Mouse (Mus musculus) spleen, adult 18-20 months (tissue): Measurements from ENCODE around the gene 1700022I11Rik.
A peak's percentile ranks its signal among the peaks of the same experiment; 100 is the strongest.

ENCODE experiments used
- DNase-seq, 2 experiments: peaks; one replicate each; pipeline ENCODE4 v3.0.0; 2022; ENCODE audit warnings: mixed read lengths in 2 of 2

1700022I11Rik gene

GRCm38 (mm10) chr4:43004951-43005350, 35.5 kb downstream of the 1700022I11Rik start:
- no peak for DNase-seq

DNA sequence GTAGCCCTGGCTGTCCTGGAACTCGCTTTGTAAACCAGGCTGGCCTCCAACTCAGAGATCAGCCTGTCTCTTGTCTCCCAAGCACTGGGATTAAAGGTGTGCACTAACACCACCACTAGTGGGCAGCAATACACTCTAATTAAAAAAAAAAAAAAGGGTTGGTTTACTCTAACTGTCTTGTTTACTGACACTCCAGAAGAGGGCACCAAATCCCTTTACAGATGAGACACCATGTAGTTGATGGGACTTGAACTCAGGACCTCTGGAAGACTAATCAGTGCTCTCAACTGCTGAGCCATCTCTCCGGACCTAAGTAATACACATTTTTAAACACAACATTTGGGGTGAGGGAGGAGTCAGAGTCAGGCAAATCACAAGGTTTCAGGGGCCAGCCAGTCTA, 36.4 kb downstream of the 1700022I11Rik start:
- DNase-seq: no peak

DNA sequence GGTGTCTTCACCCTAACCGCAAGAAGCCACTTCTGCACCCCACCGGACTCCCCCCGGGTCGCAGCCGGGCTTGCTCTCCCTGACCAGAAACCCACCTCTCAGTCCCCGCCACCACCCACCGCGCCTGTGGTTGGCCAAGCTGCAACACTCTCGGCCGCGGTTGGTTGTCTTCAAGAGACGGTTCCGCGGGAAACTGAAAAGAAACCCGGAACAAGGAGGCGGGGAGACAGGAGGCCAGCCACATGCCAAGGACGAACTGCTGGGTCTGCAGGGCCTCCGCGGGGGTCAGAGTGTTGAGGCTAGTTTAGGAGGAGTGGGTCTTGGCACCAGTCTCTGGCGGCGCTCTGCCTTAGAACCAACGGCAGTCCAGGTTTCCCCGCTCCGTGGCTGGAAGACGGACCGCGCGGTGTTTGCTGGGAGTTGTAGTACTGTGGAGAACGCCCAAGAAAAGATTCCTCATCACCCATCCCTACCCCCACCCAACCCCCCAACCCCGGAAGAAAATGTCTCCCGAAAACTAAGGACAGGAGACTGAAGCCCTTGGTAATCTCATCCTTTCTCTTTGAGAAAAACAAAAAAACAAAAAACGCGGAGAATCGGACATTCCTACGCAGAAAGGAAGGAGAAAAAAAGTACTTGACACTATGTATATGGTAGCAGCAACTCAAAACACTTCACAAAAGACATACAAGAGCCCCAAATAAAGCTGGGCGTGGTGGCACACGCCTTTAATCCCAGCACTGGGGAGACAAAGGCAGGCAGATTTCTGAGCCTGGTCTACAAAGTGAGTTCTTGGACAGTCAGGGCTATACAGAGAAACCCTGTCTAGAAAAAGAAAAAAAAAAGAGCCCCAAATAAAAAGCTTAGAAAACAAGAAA, 41.0 kb downstream of the 1700022I11Rik start, which contains the start of gene Fancg:
TSS of gene Fancg (minus strand) at position 346 of the 878 bp plus-strand sequence.
- DNase-seq: peak; percentile 70 to 82

- no peak for DNase-seq
These were observed 42.7 kb downstream of the 1700022I11Rik start for GRCm38 (mm10) chr4:43012091-43012490.

- DNase-seq: no peak
These were observed 48.8 kb downstream of the 1700022I11Rik start for GRCm38 (mm10) chr4:43018156-43018555.

DNA sequence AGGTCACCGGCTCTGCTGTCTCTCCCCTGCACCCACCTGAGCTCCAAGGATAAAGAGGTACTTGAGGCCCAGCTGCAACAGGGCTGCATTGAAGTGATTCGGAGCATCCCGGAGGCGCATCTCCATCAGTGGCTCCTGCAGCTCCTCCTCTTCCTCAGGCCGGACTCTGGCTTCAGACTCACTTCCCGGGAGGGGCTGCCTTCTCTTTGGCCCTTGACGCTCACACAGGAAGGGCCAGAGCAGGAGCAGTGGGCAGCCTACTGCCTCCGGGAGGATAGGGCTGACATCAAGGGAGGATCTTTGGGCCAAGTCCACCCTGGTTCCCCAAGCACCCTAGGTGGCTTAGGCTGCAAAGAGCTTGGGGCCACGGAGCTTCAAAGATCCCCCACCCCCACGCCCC, 49.8 kb downstream of the 1700022I11Rik start:
- DNase-seq: no peak

- DNase-seq: no peak
These were observed 50.4 kb downstream of the 1700022I11Rik start for GRCm38 (mm10) chr4:43019641-43020465.

- DNase-seq: no peak
These were observed 51.5 kb downstream of the 1700022I11Rik start for GRCm38 (mm10) chr4:43020876-43021275.

DNA sequence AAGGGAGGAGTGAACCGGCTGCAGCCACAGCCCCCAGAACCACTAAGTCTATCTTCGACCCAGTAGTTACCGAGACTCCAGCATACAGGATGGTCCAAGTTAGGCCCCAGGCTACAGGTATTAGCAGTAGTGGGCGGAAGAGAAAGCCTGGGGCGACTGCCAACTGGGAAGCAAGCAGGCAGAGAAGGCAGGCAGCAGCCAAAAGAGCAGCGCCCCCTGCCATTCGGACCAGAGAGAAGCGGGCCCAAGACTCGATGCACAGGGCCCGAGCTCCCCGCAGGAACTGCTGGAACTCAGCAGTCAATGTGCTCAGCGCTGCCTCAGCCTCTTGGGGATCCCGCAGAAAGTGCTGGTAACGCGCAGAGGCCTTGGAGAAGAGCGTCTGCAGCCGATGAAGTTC, 51.9 kb downstream of the 1700022I11Rik start:
- DNase-seq: no peak

DNA sequence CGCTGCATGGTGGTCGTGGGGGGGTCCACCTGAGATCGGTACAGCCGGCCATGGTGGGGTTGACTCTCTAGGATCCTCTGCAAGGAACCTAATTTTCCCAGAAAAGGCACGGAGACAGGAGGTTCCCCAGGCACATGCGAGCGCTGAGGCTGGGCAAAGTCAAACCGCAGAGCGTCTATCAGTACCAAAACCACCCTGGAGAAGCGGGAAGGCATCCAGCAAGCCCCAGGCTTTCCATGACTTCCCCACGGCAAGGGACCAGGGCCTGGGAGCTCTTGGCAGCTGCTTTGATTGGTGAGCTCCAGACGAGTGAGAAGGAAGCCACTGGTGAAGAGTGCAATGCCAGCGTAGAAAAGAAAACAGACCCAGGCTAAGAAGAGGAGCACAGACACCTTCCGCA, 55.3 kb downstream of the 1700022I11Rik start:
- no peak for DNase-seq

GRCm38 (mm10) chr4:43025084-43025960, 55.9 kb downstream of the 1700022I11Rik start, which contains the start of gene Pigo:
Gene Pigo, minus strand, starts transcription at chr4:43025819.
- peak; percentile 81 to 87 for DNase-seq

DNA sequence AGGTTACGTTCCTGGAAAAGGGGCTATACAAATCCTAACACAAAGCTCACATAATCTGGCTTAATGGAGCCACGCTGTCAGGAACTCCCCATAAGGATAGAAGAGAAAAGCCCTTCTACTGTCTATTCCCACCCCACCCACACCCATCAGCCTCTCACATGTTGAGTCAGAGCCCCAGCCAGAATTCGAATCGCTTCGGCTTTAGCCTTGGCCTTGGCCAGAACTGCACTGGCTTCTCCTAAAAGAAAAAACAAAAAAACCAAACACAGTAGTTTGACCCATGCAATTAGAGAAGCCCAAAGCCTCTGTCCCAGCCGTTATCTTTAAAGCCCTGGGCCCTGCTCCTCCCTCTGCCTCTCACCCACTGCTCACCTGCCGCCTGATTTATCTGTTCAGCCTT, 59.7 kb downstream of the 1700022I11Rik start:
- no peak for DNase-seq

GRCm38 (mm10) chr4:43029749-43030148, 60.3 kb downstream of the 1700022I11Rik start:
- DNase-seq: no peak

DNA sequence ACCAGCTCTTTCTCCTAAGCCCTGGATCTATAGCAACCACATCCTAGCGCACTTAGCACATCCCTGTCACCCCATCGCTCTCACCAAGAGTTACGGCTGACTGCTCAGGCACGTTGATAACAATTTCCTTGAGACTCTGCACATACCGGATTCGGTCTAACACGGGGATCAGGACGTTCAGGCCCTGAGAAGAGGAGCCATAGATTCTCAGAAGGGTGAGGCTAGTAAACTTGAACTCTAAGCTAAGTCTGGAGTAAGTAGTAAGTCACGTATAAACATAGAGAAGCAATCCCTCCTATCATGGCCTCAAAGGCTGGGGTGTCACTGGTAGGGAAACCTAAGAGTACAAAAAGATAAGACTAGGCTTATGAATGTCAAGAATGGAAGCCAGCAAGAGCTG, 60.9 kb downstream of the 1700022I11Rik start:
- DNase-seq: no peak

DNA sequence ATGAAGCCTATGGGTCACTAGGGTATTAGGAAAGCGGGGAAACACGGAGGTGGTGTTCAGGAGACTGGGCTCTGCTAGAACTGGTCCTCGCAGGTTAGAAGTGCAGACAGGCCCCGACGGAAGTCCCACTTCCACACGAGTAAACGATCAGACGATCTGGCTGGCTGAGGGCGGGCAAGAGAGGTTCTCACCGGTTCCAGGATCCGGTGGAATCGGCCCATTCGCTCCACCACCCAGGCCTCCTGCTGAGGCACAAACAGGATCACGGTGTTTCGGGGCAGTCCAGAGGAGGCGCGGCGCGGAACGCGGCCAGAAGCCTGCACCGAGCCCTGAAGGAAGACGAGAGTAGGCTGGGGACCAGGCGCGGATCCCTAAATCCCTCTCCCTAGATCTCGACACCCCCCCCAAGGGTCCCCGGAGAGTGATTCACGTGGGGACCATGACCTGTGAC, 61.4 kb downstream of the 1700022I11Rik start:
- no peak for DNase-seq

DNA sequence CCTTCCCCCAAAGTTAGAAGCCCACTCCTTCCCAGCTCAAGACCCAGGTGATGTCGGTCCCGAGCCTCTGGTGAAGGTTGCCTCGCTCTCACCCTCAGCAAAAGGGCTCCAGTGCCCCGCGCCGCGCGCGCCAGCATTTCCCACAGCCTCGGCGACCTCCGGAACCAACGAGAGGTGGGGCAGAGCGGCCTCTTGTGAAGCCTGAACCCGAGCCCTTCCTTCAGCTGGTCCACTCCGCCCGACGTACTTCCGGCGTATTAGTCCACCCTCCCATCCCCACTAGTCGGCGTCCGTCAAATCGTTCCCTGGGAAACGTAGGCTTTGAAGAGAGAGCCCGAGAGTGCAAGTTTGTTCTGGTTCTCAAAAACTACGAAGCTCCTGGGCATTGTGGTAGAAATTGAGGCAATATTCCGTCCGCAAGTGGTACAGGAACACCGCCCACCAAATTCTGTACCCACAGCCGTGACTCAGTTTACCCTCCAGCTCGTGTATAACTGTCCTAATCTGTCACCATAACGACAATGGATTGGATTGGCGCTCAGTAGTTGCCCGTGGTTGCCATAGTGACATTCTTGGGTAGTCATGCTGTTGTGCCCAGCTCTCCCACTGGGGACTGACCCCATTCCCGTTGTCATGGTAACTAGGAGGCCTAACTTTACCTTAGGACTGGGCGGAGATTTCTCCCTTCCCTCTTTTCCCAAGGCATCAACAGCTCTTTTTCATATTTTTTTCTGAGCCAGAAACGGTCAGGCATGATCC, 62.0 kb downstream of the 1700022I11Rik start, which contains the start of gene Stoml2:
TSS of gene Stoml2 (minus strand) at position 474 of the 759 bp plus-strand sequence.
- peak; percentile 75 to 85 for DNase-seq

DNA sequence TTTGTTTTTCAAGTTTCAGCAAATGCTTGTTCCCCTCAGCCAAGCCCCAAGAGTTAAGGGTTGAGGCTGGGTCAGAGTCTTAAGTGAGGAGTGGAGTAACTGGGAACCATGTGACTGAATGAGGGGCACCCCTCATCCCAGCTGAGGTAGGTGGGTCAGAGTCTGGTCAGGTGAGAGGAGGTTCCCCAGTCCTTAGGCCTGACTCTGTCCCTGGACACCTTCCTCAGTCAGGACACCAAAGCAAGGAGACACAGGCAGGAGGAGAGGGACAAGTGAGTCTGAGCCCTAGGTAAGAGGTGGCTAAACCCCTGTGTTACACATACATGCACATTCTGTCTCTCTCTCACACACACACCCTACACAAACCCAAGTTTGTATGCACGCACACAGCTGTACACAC, 63.1 kb downstream of the 1700022I11Rik start:
- DNase-seq: no peak
